Mouse (Mus musculus): ENCODE data around the gene Hk3.

Hk3 gene

GRCm38 (mm10) chr13:55002090-55002489, 19.1 kb downstream of the Hk3 start:
- in situ Hi-C loops (cut with MboI, MseI) = no loop called here

GRCm38 (mm10) chr13:55000433-55000832, 20.8 kb downstream of the Hk3 start:
- in situ Hi-C loops (cut with MboI, MseI) = no loop called here

- in situ Hi-C loops (cut with MboI, MseI) = no loop called here
These were observed 23.6 kb downstream of the Hk3 start for GRCm38 (mm10) chr13:54997568-54997967.

GRCm38 (mm10) chr13:54995161-54995560, 26.0 kb downstream of the Hk3 start:
- in situ Hi-C loops (cut with MboI, MseI) = no loop called here

GRCm38 (mm10) chr13:54994576-54994975, 26.6 kb downstream of the Hk3 start:
- in situ Hi-C loops (cut with MboI, MseI) = no loop called here

GRCm38 (mm10) chr13:54992215-54992614, 29.0 kb downstream of the Hk3 start:
- in situ Hi-C loops (cut with MboI, MseI) = no loop called here

GRCm38 (mm10) chr13:54988181-54988760, 32.9 kb downstream of the Hk3 start:
- in situ Hi-C loops (cut with MboI, MseI) = no loop called here

- in situ Hi-C loops (cut with MboI, MseI) = no loop called here
These were observed 33.8 kb downstream of the Hk3 start for GRCm38 (mm10) chr13:54987405-54987804.

GRCm38 (mm10) chr13:54983614-54984013, 37.6 kb downstream of the Hk3 start:
- in situ Hi-C loops (cut with MboI, MseI) = no loop called here

- in situ Hi-C loops (cut with MboI, MseI) = no loop called here
These were observed 38.2 kb downstream of the Hk3 start for GRCm38 (mm10) chr13:54983001-54983400.

GRCm38 (mm10) chr13:54980957-54981356, 40.2 kb downstream of the Hk3 start:
- in situ Hi-C loops (cut with MboI, MseI) = no loop called here

- in situ Hi-C loops (cut with MboI, MseI) = no loop called here
These were observed 42.4 kb downstream of the Hk3 start for GRCm38 (mm10) chr13:54978804-54979203.

- in situ Hi-C loops (cut with MboI, MseI) = no loop called here
These were observed 45.6 kb downstream of the Hk3 start for GRCm38 (mm10) chr13:54975546-54975945.

GRCm38 (mm10) chr13:54970521-54971247, 50.5 kb downstream of the Hk3 start:
- in situ Hi-C loops (cut with MboI, MseI) = no loop called here

- in situ Hi-C loops (cut with MboI, MseI) = no loop called here
These were observed 51.7 kb downstream of the Hk3 start for GRCm38 (mm10) chr13:54969513-54969912.

- in situ Hi-C loops (cut with MboI, MseI) = no loop called here
These were observed 52.5 kb downstream of the Hk3 start for GRCm38 (mm10) chr13:54968636-54969035.

GRCm38 (mm10) chr13:54967501-54967900, 53.7 kb downstream of the Hk3 start:
- in situ Hi-C loops (cut with MboI, MseI) = no loop called here

GRCm38 (mm10) chr13:54965256-54965655, 55.9 kb downstream of the Hk3 start:
- in situ Hi-C loops (cut with MboI, MseI) = no loop called here

GRCm38 (mm10) chr13:54960491-54960890, 60.7 kb downstream of the Hk3 start:
- in situ Hi-C loops (cut with MboI, MseI) = loop anchor here (5.0 kb wide), 1 partner anchor 163 kb away; no protein-coding TSS in a partner anchor

GRCm38 (mm10) chr13:54959842-54960241, 61.3 kb downstream of the Hk3 start:
- in situ Hi-C loops (cut with MboI, MseI) = loop anchor here (5.0 kb wide), 1 partner anchor 163 kb away; no protein-coding TSS in a partner anchor

GRCm38 (mm10) chr13:54959059-54959701, 62.0 kb downstream of the Hk3 start:
- in situ Hi-C loops (cut with MboI, MseI) = no loop called here

GRCm38 (mm10) chr13:54957281-54957680, 63.9 kb downstream of the Hk3 start:
- in situ Hi-C loops (cut with MboI, MseI) = no loop called here

Measured in regulatory T cell (primary cell).